Mouse (Mus musculus) midbrain, embryonic 14.5 days (tissue): Measurements from ENCODE around the gene Abce1. TPM values are rescaled to one million over a fixed set of nuclear protein-coding genes. Genes with fewer than 3 reads are reported as not detected.

Experiments
- ATAC-seq: fragments of 200-750 bp; cut with Nextera tagmentation; 2 replicates; pipeline ENCODE4 v1.8.0; 2017; ENCODE audit warnings: moderate number of reproducible peaks, moderate library complexity; ENCODE audit not compliant: low FRiP score, low TSS enrichment
- DNase-seq: peaks from one replicate; pipeline ENCODE4 v3.0.0-alpha.2; 2015
- H3K27ac ChIP-seq: fragments of 300-500 bp; sonication (generic); replicated peaks from 2 replicates; pipeline ENCODE4 v1.5.1; 2014; ENCODE audit warnings: mild to moderate bottlenecking, low read depth, low read length, moderate library complexity
- H3K27me3 ChIP-seq: fragments of 300-500 bp; sonication (generic); 2 replicates; pipeline ENCODE4 v1.6.1; 2014; ENCODE audit warnings: low read length, control low read depth, mixed read lengths; ENCODE audit not compliant: control insufficient read depth, insufficient read depth
- H3K36me3 ChIP-seq: fragments of 300-500 bp; sonication (generic); 2 replicates; pipeline ENCODE4 v1.6.1; 2014; ENCODE audit warnings: low read length, control low read depth; ENCODE audit not compliant: control insufficient read depth, insufficient read depth
- H3K4me1 ChIP-seq: fragments of 300-500 bp; sonication (generic); 2 replicates; pipeline ENCODE4 v1.6.1; 2014; ENCODE audit warnings: mild to moderate bottlenecking, antibody characterized with exemption, low read length, control low read depth; ENCODE audit not compliant: control insufficient read depth, insufficient read depth
- H3K4me2 ChIP-seq: fragments of 300-500 bp; sonication (generic); 2 replicates; pipeline ENCODE4 v1.6.1; 2014; ENCODE audit warnings: mild to moderate bottlenecking, low read length, moderate library complexity
- H3K4me3 ChIP-seq: fragments of 300-500 bp; sonication (generic); replicated peaks from 2 replicates; pipeline ENCODE4 v1.5.1; 2014; ENCODE audit warnings: low read depth, low read length
- H3K9ac ChIP-seq: fragments of 300-500 bp; sonication (generic); replicated peaks from 2 replicates; pipeline ENCODE4 v1.6.1; 2014; ENCODE audit warnings: mild to moderate bottlenecking, low read length, moderate library complexity
- H3K9me3 ChIP-seq: fragments of 300-500 bp; sonication (generic); 2 replicates; pipeline ENCODE4 v1.6.1; 2016; ENCODE audit warnings: low read length, control low read depth, mixed read lengths; ENCODE audit not compliant: control insufficient read depth
- WGBS: fragments of 180-500 bp; shearing (Covaris S2); extraction: QIAGEN DNeasy Blood & Tissue Kit; methylation state at CpG from one replicate; pipeline ENCODE4 v1.1.7; 2014; 5-methylcytosine and 5-hydroxymethylcytosine counted together
- polyA plus RNA-seq: library from polyadenylated mRNA; unstranded; fragments of >200 nt; fragmentation: Nextera tagmentation; extraction: Ambion mirVana; gene quantifications from 2 replicates; pipeline ENCODE4 v1.2.1, GENCODE M21; 2014

Abce1 gene
- 57.6 and 86.1 TPM in 2 replicates for polyA plus RNA-seq

DNA sequence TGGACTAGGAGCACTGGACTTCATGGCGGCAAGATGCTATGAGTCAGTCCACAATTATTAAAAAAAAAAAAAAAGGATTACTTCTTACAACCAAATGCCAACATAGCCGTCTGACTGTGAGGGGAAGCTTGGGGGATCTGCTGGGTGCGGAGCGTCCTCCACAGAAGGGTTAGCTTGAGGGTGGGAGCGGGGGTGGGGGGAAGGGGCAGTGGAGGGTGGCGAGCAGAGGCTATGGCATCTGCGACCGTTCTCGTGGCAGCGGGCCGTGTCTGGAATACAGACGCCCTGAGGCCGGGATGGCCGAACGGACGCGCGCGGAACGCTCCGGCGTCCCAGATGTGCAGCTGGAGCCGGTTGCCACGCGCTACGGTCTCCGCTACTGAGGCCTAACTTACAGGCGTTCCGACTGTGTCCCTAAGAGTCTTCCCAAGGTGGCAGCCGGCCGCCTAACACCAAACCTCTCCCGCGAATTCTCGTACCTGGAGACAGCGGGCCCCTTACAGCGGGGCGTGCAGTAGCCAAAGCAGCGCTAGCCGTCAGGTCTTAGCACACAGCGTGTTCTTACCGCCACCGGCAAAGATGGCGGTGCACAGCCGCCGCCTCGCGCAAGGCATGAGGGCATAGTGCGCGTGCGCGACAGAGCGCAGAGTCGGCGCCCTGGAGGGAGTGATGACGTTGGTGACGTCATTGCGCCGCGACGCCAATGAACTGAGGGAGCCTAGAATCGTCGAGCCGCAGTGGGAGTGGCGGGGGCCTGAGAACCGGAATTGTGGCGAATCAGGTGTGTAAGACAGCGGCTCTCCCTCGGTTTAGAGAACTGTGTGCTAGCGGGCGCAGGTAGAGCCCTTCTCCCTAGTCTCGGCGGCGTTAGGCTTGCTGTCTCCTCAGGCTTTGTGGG, at the start of gene Abce1, which contains the start of gene Anapc10:
TSS of gene Abce1 (minus strand) at position 677 of the 898 bp plus-strand sequence.
TSS of gene Anapc10 (plus strand) at position 757 of the 898 bp plus-strand sequence.
- H3K27ac ChIP-seq = peak within 1 kb of the TSS; percentile 90
- H3K4me3 ChIP-seq = peak within 1 kb of the TSS; percentile 85
- H3K9me3 ChIP-seq = no peaks in the 10 kb centered on the region
- under 1% methylated on average over 73 of the region's 73 CpGs for WGBS
- peaks cover 27% of the 10 kb centered on the region for H3K36me3 ChIP-seq
- peak within 1 kb of the TSS; percentile 80 for H3K9ac ChIP-seq
- peak within 1 kb of the TSS; percentile 78 for H3K4me2 ChIP-seq
- DNase-seq = peak; percentile 100
- ATAC-seq = peak; percentile 98
- peaks cover 3% of the 10 kb centered on the region; the same call in 1 of the 2 replicates for H3K4me1 ChIP-seq
- H3K27me3 ChIP-seq = no peaks in the 10 kb centered on the region

DNA sequence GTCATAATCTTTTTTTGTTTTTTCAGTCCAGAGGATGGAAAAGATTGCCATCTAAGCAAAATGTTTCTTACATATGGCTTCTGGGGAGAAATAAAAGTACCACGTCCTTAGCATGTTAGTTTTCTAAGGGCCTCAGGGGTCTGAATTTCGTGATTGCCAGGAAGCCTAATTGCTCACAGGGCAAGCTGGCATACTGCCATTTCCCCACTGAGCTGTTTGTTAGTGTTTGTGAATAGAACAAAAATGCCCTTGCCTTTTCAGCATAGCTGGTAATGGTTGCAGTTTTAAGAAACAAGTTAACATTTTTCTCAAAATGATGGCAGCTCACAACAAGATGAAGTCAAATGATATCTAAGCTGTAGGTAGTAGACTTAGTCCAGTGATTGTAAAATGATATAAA, 38.8 kb upstream of the Abce1 start:
- no peak overlapping the region for H3K27ac ChIP-seq
- no peak overlapping the region for H3K4me3 ChIP-seq
- ATAC-seq (no peak), DNase-seq (peak; percentile 76)
- WGBS = 49% methylated on average over 2 of the region's 2 CpGs
- H3K4me2 ChIP-seq = no peak overlapping the region
- no peaks in the 10 kb centered on the region for H3K9me3 ChIP-seq
- peaks cover 6% of the 10 kb centered on the region; the same call in 1 of the 2 replicates for H3K36me3 ChIP-seq
- H3K4me1 ChIP-seq = no peaks in the 10 kb centered on the region
- no peak overlapping the region for H3K9ac ChIP-seq
- no peaks in the 10 kb centered on the region for H3K27me3 ChIP-seq

DNA sequence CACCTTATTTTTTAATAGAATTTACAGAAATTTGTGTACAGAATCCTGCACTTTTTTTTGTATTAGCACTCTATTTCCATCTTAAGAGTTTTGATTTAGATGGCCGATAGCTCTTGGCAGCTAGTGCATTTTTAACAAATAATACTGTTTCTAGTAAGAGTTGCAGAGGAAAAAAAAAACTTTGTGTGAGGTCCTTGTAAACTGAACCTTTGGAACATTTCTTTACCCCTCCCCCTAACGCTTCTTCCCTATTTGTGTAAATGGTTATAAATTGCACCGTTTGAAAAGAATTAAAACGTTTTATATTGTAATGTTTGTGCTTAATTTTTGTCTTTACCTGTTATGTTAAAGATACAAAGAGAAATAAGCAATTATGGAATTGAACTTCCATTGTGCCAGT, 37.1 kb upstream of the Abce1 start:
- H3K4me2 ChIP-seq = no peak overlapping the region
- ATAC-seq = no peak

DNA sequence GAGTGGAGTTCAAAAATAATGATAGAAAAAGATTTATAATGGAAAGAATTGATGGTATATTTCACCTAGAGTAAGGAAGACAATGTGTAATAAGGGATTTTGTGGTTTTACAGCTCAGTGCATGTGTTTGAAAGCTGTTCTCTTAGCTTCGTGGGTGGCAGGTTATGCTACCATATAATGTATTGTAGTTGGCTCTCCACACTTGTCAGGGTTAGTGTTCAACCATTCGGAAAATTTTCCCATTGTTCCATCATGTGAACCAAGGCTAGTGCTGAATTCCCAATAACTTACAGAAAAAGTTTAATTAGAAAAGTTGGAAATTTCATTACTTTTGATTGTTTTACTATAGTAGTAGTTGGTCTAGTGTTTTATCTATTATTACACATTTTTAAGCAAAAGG, 36.6 kb upstream of the Abce1 start:
- no peak for DNase-seq
- H3K27me3 ChIP-seq = no peaks in the 10 kb centered on the region
- no peak for ATAC-seq
- no peaks in the 10 kb centered on the region for H3K4me1 ChIP-seq
- H3K9me3 ChIP-seq = no peaks in the 10 kb centered on the region
- no peak overlapping the region for H3K4me2 ChIP-seq
- H3K27ac ChIP-seq = no peak overlapping the region
- 39% methylated on average over 2 of the region's 2 CpGs for WGBS
- no peak overlapping the region for H3K4me3 ChIP-seq
- no peak overlapping the region for H3K9ac ChIP-seq
- peaks cover 8% of the 10 kb centered on the region; the same call in 1 of the 2 replicates for H3K36me3 ChIP-seq

More for the DNA sequence above, 37.1 kb upstream of the Abce1 start:
- WGBS = 82% methylated on average over 4 of the region's 4 CpGs
- H3K4me3 ChIP-seq = no peak overlapping the region
- no peaks in the 10 kb centered on the region for H3K27me3 ChIP-seq
- no peak overlapping the region for H3K27ac ChIP-seq
- no peak overlapping the region for H3K9ac ChIP-seq
- H3K4me1 ChIP-seq = no peaks in the 10 kb centered on the region
- no peaks in the 10 kb centered on the region for H3K9me3 ChIP-seq
- H3K36me3 ChIP-seq = peaks cover 8% of the 10 kb centered on the region; the same call in 1 of the 2 replicates
- no peak for DNase-seq

DNA sequence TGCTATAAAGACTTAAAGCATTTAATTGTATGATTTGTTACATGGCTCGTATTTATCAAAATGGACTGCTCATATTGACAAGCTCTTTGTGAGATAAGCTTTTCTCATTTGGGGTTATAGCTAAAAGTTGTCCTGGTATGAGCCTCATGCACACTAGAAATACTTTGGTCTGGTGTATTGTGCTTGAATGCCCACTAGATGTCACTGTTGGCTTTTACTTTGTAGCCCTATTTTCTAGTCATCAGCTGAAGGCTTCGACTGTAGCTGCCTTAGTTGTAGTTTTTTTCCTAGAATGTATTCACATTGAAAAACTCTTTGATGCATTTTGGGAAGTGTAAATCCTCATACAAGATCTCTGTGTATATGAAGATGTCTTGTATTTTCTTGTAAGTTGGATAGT, 22.8 kb upstream of the Abce1 start:
- Histone ChIP-seq H3K27me3 (no peaks in the 10 kb centered on the region), H3K27ac (no peak overlapping the region), H3K9me3 (no peaks in the 10 kb centered on the region), H3K4me2 (no peak overlapping the region), H3K4me1 (no peaks in the 10 kb centered on the region), H3K4me3 (no peak overlapping the region), H3K36me3 (peaks cover 14% of the 10 kb centered on the region; the same call in 1 of the 2 replicates), H3K9ac (no peak overlapping the region)
- 19% methylated on average over 2 of the region's 2 CpGs for WGBS
- ATAC-seq (peak; percentile 69; the same call in 1 of the 2 replicates), DNase-seq (peak; percentile 87)

DNA sequence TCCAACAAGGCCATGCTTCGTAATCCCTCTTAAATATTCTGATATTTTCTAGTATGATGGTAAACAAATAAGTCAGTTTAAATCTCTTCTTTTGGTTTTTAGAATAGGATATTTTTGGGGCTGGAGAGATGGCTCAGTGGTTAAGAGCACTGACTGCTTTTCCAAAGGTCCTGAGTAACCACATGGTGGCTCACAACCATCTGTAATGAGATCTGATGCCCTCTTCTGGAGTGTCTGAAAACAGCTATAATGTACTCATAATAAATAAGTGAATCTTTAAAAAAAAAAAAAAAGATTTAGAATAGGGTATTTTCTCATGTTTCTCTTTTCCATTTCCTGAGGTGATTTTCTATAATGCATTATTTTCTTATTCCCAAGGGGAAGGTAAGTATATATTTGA, 16.4 kb upstream of the Abce1 start:
- Histone ChIP-seq H3K9ac (no peak overlapping the region), H3K4me2 (no peak overlapping the region), H3K27ac (no peak overlapping the region), H3K36me3 (peaks cover 26% of the 10 kb centered on the region), H3K4me3 (no peak overlapping the region), H3K4me1 (no peaks in the 10 kb centered on the region), H3K9me3 (no peaks in the 10 kb centered on the region), H3K27me3 (no peaks in the 10 kb centered on the region)
- 100% methylated on average over 1 of the region's 1 CpGs for WGBS
- ATAC-seq (no peak), DNase-seq (peak; percentile 16)

DNA sequence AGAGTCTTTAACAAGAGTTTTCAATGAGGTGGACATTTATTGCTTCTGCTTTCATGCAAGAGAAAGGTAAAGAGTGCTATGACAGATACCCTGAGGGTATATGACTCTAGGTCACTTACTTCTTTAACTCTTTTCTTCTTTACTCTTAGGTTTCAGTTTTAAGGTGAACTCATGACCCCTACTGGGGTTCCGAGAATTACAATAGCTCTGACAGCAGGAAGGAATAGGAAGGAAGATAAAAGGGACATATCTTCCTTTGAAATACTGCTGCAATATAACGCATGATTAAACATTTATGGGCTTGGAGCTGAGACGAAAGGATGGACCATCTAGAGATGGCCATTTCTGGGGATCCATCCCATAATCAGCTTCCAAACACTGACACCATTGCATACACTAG, 13.0 kb upstream of the Abce1 start:
- 59% methylated on average over 3 of the region's 3 CpGs for WGBS
- no peak for ATAC-seq
- no peak for DNase-seq
- H3K27ac ChIP-seq = no peak overlapping the region
- H3K4me2 ChIP-seq = no peak overlapping the region
- H3K9me3 ChIP-seq = no peaks in the 10 kb centered on the region
- no peaks in the 10 kb centered on the region for H3K27me3 ChIP-seq
- H3K9ac ChIP-seq = no peak overlapping the region
- peaks cover 41% of the 10 kb centered on the region for H3K36me3 ChIP-seq
- H3K4me1 ChIP-seq = no peaks in the 10 kb centered on the region
- H3K4me3 ChIP-seq = no peak overlapping the region

DNA sequence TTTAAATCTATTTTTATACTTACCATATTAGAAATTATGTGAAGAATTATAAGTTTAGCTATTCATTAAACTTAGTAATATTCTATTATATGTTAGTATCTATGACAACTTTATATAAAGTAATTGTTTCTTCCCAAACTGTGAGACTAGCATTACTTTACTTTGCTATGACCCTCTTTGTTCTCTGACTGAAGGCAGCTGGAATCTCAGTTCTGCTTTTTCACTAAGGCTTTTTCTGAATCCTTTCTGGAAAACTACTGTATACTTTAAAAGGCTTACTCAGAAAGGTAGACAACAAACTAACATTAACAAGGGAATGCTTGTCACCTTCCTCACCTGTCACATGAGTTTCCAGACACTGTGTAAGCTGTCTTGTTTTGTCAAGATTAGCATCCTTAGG, 11.8 kb upstream of the Abce1 start:
- Histone ChIP-seq H3K4me2 (no peak overlapping the region), H3K9me3 (no peaks in the 10 kb centered on the region), H3K27me3 (no peaks in the 10 kb centered on the region), H3K36me3 (peaks cover 38% of the 10 kb centered on the region), H3K4me3 (no peak overlapping the region), H3K9ac (no peak overlapping the region), H3K27ac (no peak overlapping the region), H3K4me1 (no peaks in the 10 kb centered on the region)
- DNase-seq = no peak
- ATAC-seq = no peak

DNA sequence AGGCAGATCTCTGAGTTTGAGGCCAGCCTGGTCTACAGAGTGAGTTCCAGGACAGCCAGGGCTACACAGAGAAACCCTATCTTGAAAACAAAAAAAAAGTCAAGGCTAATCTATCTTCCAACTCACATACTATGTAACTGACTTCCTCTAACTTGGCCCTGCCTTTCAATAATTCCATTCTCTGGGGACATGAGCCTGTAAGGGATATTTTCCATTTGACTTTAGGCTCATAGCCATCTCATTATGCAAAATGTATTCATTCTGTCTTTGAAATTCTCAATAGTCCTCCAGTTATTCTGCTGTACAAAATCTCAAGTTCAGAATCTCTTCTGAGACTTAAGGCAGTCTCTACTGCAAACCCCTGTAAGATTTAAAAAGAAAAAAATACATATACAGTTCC, 10.0 kb upstream of the Abce1 start:
- Histone ChIP-seq H3K4me2 (no peak overlapping the region), H3K27ac (no peak overlapping the region), H3K9me3 (no peaks in the 10 kb centered on the region), H3K27me3 (no peaks in the 10 kb centered on the region), H3K9ac (no peak overlapping the region), H3K36me3 (peaks cover 53% of the 10 kb centered on the region), H3K4me3 (no peak overlapping the region), H3K4me1 (no peaks in the 10 kb centered on the region)
- DNase-seq (no peak), ATAC-seq (no peak)
